8 mouse cellular contexts compared by ENCODE assay signal in genomic region chr11:102086331-102086730, GRCm38 (mm10). TPM values are rescaled to one million over a fixed set of nuclear protein-coding genes. Genes with fewer than 3 reads are reported as not detected.
DNase-seq lines count a peak whose midpoint lies in the region; ATAC-seq and TF ChIP-seq lines count a peak whose summit lies in the region.

No protein-coding gene starts in this region.

- no peak for TF ChIP-seq EP300 in MEL (IDR thresholded peaks at IDR 0.05; ENCODE audit: low read depth in 1 of 2, low read length in 2 of 2)

- peaks cover 0 to 10% of the 10 kb centered on the region in 2 experiments; a peak in 2 of 4 replicates for H3K36me3 ChIP-seq in MEL (ENCODE audit: control insufficient read depth in 1 of 2, insufficient read depth in 2 of 2, low read length in 2 of 2)
- H3K36me3 ChIP-seq in myocyte (ENCODE audit: control insufficient read depth, insufficient read depth) = no peaks in the 10 kb centered on the region

- H3K4me3 ChIP-seq in MEL (ENCODE audit: control insufficient read depth in 1 of 2, insufficient read depth in 1 of 2, low read depth in 2 of 2, low read length in 2 of 2) (no peak overlapping the region), myocyte (peak overlapping the region; percentile 71)
- peak overlapping the region; percentile 67 for H3K4me3 ChIP-seq in left cerebral cortex, adult 2 months

- TF ChIP-seq RAD21 in MEL (IDR thresholded peaks at IDR 0.05; ENCODE audit: low read depth, low read length) = no peak; the same call in 1 of the 2 replicates

- H3K4me1 ChIP-seq in MEL (ENCODE audit: control insufficient read depth in 1 of 2, insufficient read depth in 2 of 2, low read length in 2 of 2) = peaks cover 5 to 12% of the 10 kb centered on the region in 2 experiments; a peak in 3 of 4 replicates

- no peaks in the 10 kb centered on the region for H3K27me3 ChIP-seq in MEL (ENCODE audit: control insufficient read depth in 1 of 2, insufficient read depth in 2 of 2, low read length in 2 of 2)
- H3K27me3 ChIP-seq in myocyte (ENCODE audit: control insufficient read depth, insufficient read depth, insufficient read length) = peaks cover 6% of the 10 kb centered on the region

- intact Hi-C loops in left cerebral cortex, adult 2 months (cut with DNase I) = no loop called here

- TF ChIP-seq POLR2A in MEL (IDR thresholded peaks at IDR 0.05; ENCODE audit: control insufficient read depth in 1 of 2, insufficient read depth in 1 of 2, low read depth in 1 of 2, low read length in 2 of 2, poor library complexity in 1 of 2) = no peak
- no peak for TF ChIP-seq POLR2A in myocyte (IDR thresholded peaks at IDR 0.05; ENCODE audit: insufficient read length, low read depth)

- H3K9ac ChIP-seq in MEL (ENCODE audit: control insufficient read depth, low read depth, low read length, poor library complexity, severe bottlenecking) = no peak overlapping the region

- peak; percentile 45 for DNase-seq in adrenal gland, postnatal 14 days
- no peak for DNase-seq in adrenal gland, postnatal 25 days
- DNase-seq in MEL (ENCODE audit: low read depth, low spot score) = peak; percentile 46
- peak; percentile 61 to 62 for DNase-seq in left cerebral cortex, adult 2 months (ENCODE audit: extremely low spot score in 1 of 2, low spot score in 2 of 2)
- no peak for DNase-seq in thymus, postnatal 0 days (ENCODE audit: low spot score)
- no peak for DNase-seq in adrenal gland, adult 18-20 months (ENCODE audit: low spot score in 2 of 2)

- H3ac ChIP-seq in myocyte (ENCODE audit: control insufficient read depth, insufficient read length) = no peak overlapping the region

- peak; percentile 6 to 15 (median 9); a peak in 2 of 6 replicates for TF ChIP-seq CTCF in MEL (IDR thresholded peaks at IDR 0.05 in 2 of 3, conservative IDR thresholded peaks at IDR 0.05 in 1 of 3; ENCODE audit: control insufficient read depth in 1 of 3, insufficient read depth in 1 of 3, low read depth in 2 of 3, low read length in 3 of 3, poor library complexity in 1 of 3, severe bottlenecking in 1 of 3)
- peak; percentile 44 for TF ChIP-seq CTCF in left cerebral cortex, adult 2 months (IDR thresholded peaks at IDR 0.05)

- H3K9me3 ChIP-seq in MEL (replicated peaks; ENCODE audit: insufficient read depth, low read length) = no peaks in the 10 kb centered on the region

- peak overlapping the region; percentile 100 for H3K4me2 ChIP-seq in myocyte (ENCODE audit: low read depth)

- no peak overlapping the region for H3K27ac ChIP-seq in MEL (ENCODE audit: control insufficient read depth, low read depth, low read length)
- H3K27ac ChIP-seq in left cerebral cortex, adult 2 months = peak overlapping the region; percentile 41; the same call in 1 of the 2 replicates

- peak; percentile 36 for ATAC-seq in frontal cortex, adult (ENCODE audit: low TSS enrichment)

- H3K79me2 ChIP-seq in MEL (ENCODE audit: control insufficient read depth, insufficient read depth, low read length, poor library complexity) (peaks cover 2% of the 10 kb centered on the region; the same call in 1 of the 2 replicates), myocyte (ENCODE audit: control insufficient read depth, insufficient read depth) (no peaks in the 10 kb centered on the region)

TF ChIP-seq in MEL, 35 proteins besides CTCF, POLR2A, EP300 and RAD21 (continues in another document):
- TF ChIP-seq SMC3 (IDR thresholded peaks at IDR 0.05; ENCODE audit: low read depth, low read length) (no peak), ZC3H11A (IDR thresholded peaks at IDR 0.05; ENCODE audit: low read depth, low read length) (no peak), GATA1 (IDR thresholded peaks at IDR 0.05; ENCODE audit: low read depth, low read length) (no peak), MYC (IDR thresholded peaks at IDR 0.05; ENCODE audit: low read depth, low read length) (no peak), HCFC1 (IDR thresholded peaks at IDR 0.05; ENCODE audit: low read depth, low read length) (no peak), USF2 (IDR thresholded peaks at IDR 0.05; ENCODE audit: borderline replicate concordance in 1 of 2, insufficient read depth in 1 of 2, low read depth in 1 of 2, low read length in 2 of 2) (no peak), ZMIZ1 (IDR thresholded peaks at IDR 0.05; ENCODE audit: low read depth, low read length) (no peak), TBP (IDR thresholded peaks at IDR 0.05; ENCODE audit: low read depth, low read length) (no peak), GABPA (IDR thresholded peaks at IDR 0.05; ENCODE audit: low read depth, low read length) (no peak), NRF1 (IDR thresholded peaks at IDR 0.05; ENCODE audit: insufficient read depth, low read depth, low read length, poor library complexity, severe bottlenecking) (no peak), MAX (IDR thresholded peaks at IDR 0.05; ENCODE audit: low read length) (no peak), MXI1 (IDR thresholded peaks at IDR 0.05; ENCODE audit: low read depth, low read length) (no peak)

TF ChIP-seq in myocyte, 11 proteins besides CTCF, POLR2A, EP300 and RAD21:
- TF ChIP-seq MYOD1 (IDR thresholded peaks at IDR 0.05; ENCODE audit: control insufficient read depth in 1 of 3, insufficient read length in 2 of 3, low read depth in 2 of 3) = peak in 1 of 3 experiments; percentile 28
- TF ChIP-seq CEBPB (IDR thresholded peaks at IDR 0.05; ENCODE audit: insufficient read depth, poor library complexity, severe bottlenecking) = no peak
TF ChIP-seq in myocyte: peak in this region for 1.

RNA-seq across cellular contexts. Expression of gene Mpp2, which starts 2.0 kb away (rescaled TPM):
- 8.6 and 10.1 TPM in 2 replicates for total RNA-seq in adrenal gland, postnatal 14 days (2021)
- total RNA-seq in adrenal gland, postnatal 25 days (2021) = 8.7 and 11.8 TPM in 2 replicates
- total RNA-seq in MEL (2012; rRNA removed) = 2.9 and 4.6 TPM in 2 replicates
- polyA plus RNA-seq in MEL (2012; ENCODE audit: insufficient read depth in 1 of 2, insufficient read length in 2 of 2, low read depth in 1 of 2, low replicate concordance in 2 of 2, missing spikeins in 1 of 2) (10 to 100 TPM in 1 of 2 experiments, not detected in 1; 16.3 TPM), myocyte (2012; fragmentation: generic; extraction: Trizol) (4.3 TPM)
- 100 to 1,000 TPM; 146 to 157 TPM for total RNA-seq in left cerebral cortex, adult 2 months (2021)
- 1.5 and 1.9 TPM in 2 replicates for polyA plus RNA-seq in thymus, postnatal 0 days (2015; fragmentation: Nextera tagmentation; extraction: Ambion mirVana)
- total RNA-seq in adrenal gland, adult 18-20 months (2021) = 10 to 100 TPM in 1 of 2 experiments, 1 to 10 TPM in 1; 8.8 to 13.0 TPM

RNA-seq across cellular contexts. Expression of gene Ppy, which starts 14.8 kb away (rescaled TPM):
- not detected in 2 replicates for total RNA-seq in adrenal gland, postnatal 14 days (2021)
- not detected in 2 replicates for total RNA-seq in adrenal gland, postnatal 25 days (2021)
- not detected in 2 replicates for total RNA-seq in MEL (2012; rRNA removed)
- not detected for polyA plus RNA-seq in MEL (2012; ENCODE audit: insufficient read depth in 1 of 2, insufficient read length in 2 of 2, low read depth in 1 of 2, low replicate concordance in 2 of 2, missing spikeins in 1 of 2)
- total RNA-seq in left cerebral cortex, adult 2 months (2021) = not detected
- polyA plus RNA-seq in myocyte (2012; fragmentation: generic; extraction: Trizol) = not detected
- 3.7 and 4.4 TPM in 2 replicates for polyA plus RNA-seq in thymus, postnatal 0 days (2015; fragmentation: Nextera tagmentation; extraction: Ambion mirVana)
- total RNA-seq in adrenal gland, adult 18-20 months (2021) = not detected

RNA-seq across cellular contexts. Expression of gene Pyy, which starts 21.3 kb away (rescaled TPM):
- not detected in 2 replicates for total RNA-seq in adrenal gland, postnatal 14 days (2021)
- total RNA-seq in adrenal gland, postnatal 25 days (2021) = not detected in 2 replicates
- total RNA-seq in MEL (2012; rRNA removed) = not detected in 2 replicates
- polyA plus RNA-seq in MEL (2012; ENCODE audit: insufficient read depth in 1 of 2, insufficient read length in 2 of 2, low read depth in 1 of 2, low replicate concordance in 2 of 2, missing spikeins in 1 of 2) = not detected
- total RNA-seq in left cerebral cortex, adult 2 months (2021) = not detected
- not detected for polyA plus RNA-seq in myocyte (2012; fragmentation: generic; extraction: Trizol)
- polyA plus RNA-seq in thymus, postnatal 0 days (2015; fragmentation: Nextera tagmentation; extraction: Ambion mirVana) = 10.9 and 12.2 TPM in 2 replicates
- not detected for total RNA-seq in adrenal gland, adult 18-20 months (2021)

RNA-seq across cellular contexts. Expression of gene Cd300lg, which starts 45.0 kb away (rescaled TPM):
- 50.5 and 61.4 TPM in 2 replicates for total RNA-seq in adrenal gland, postnatal 14 days (2021)
- total RNA-seq in adrenal gland, postnatal 25 days (2021) = 36.8 and 46.2 TPM in 2 replicates
- 0.08 TPM in 1 of 2 replicates, not detected in the other for total RNA-seq in MEL (2012; rRNA removed)
- polyA plus RNA-seq in MEL (2012; ENCODE audit: insufficient read depth in 1 of 2, insufficient read length in 2 of 2, low read depth in 1 of 2, low replicate concordance in 2 of 2, missing spikeins in 1 of 2) (under 1 TPM in 1 of 2 experiments, not detected in 1; 0.26 TPM), myocyte (2012; fragmentation: generic; extraction: Trizol) (not detected)
- total RNA-seq in left cerebral cortex, adult 2 months (2021) = not detected
- 7.4 and 8.0 TPM in 2 replicates for polyA plus RNA-seq in thymus, postnatal 0 days (2015; fragmentation: Nextera tagmentation; extraction: Ambion mirVana)
- 10 to 100 TPM; 32.4 to 33.4 TPM for total RNA-seq in adrenal gland, adult 18-20 months (2021)

RNA-seq across cellular contexts. Expression of gene Mpp3, which starts 58.1 kb away (rescaled TPM):
- total RNA-seq in adrenal gland, postnatal 14 days (2021) = 9.0 and 14.8 TPM in 2 replicates
- 10.4 and 12.6 TPM in 2 replicates for total RNA-seq in adrenal gland, postnatal 25 days (2021)
- 4.6 and 5.5 TPM in 2 replicates for total RNA-seq in MEL (2012; rRNA removed)
- polyA plus RNA-seq in MEL (2012; ENCODE audit: insufficient read depth in 1 of 2, insufficient read length in 2 of 2, low read depth in 1 of 2, low replicate concordance in 2 of 2, missing spikeins in 1 of 2) (1 to 10 TPM in 1 of 2 experiments, not detected in 1; 7.1 TPM), myocyte (2012; fragmentation: generic; extraction: Trizol) (2.1 TPM)
- 10 to 100 TPM; 94.6 to 98.8 TPM for total RNA-seq in left cerebral cortex, adult 2 months (2021)
- 0.34 and 0.41 TPM in 2 replicates for polyA plus RNA-seq in thymus, postnatal 0 days (2015; fragmentation: Nextera tagmentation; extraction: Ambion mirVana)
- 10 to 100 TPM; 10.8 to 20.2 TPM for total RNA-seq in adrenal gland, adult 18-20 months (2021)

Comparison
In these comparisons a context has a peak if more than half of its experiments do, and no peak if none do; other contexts are left out.
1. DNase-seq: peak in adrenal gland, postnatal 14 days (single experiment), MEL (single experiment) and left cerebral cortex, adult 2 months (2 of 2); none in adrenal gland, postnatal 25 days (single experiment), thymus, postnatal 0 days (single experiment) and adrenal gland, adult 18-20 months (0 of 2).
2. H3K4me3 ChIP-seq: peak in left cerebral cortex, adult 2 months (single experiment) and myocyte (single experiment); none in MEL (0 of 2).
3. RNA of gene Mpp2, which starts 2.0 kb away (total RNA-seq): 146 to 157 TPM in left cerebral cortex, adult 2 months; 8.8 to 13.0 TPM in adrenal gland, adult 18-20 months, 8.7 to 11.8 TPM in adrenal gland, postnatal 25 days, 8.6 to 10.1 TPM in adrenal gland, postnatal 14 days and 2.9 to 4.6 TPM in MEL; every median in the first group is over 10 times any median in the second.